In the genomic region with DNA sequence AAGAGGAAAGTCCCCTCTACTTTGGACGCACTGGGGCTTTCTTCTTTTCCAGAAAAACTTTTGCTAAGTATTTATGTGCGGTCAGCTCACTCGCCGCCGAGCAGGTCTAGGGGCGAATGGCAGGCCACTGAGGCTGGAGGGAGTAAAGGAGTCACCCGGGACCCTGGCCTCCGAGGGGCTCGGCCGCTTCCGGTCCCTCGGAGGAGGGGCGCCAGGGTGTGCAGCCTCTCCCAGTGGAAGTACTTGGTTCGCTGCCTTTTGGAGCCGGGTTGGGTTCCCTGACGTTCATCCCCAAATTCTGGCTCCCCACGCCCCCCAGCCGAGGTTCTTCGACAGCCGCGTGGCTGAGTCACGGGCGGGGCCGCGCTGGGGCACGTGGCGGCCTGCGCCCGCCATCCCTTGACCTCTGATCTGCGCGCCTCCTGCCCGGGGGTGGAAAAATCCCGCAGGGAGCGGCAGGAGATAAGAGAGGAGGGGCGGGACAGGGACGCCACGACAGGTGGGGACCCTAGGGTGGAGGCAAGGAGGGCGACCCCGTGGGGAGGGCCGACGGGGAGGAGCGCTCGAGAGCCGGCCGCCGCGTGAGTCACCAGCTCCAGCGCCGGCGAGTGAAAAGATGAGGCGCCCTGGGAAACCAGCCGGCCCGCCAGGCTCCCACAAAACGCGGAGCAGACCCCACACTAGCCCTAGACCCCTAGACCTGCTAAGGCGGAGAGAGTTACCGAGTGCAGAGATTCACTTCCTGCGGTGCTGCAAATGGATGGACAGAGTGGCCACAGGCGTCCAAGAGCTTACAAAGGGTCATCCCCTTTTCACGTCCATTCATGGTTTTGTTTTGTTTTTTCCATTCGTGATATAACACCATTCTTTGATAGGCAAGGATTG, we compare ENCODE assay signal across 8 mouse cellular contexts. TPM values are rescaled to one million over a fixed set of nuclear protein-coding genes. Genes with fewer than 3 reads are reported as not detected.
DNase-seq lines count a peak whose midpoint lies in the region; ATAC-seq and TF ChIP-seq lines count a peak whose summit lies in the region.

No protein-coding gene starts in this region.

- H3K27ac ChIP-seq in ES-E14 (ENCODE audit: insufficient read depth, low read depth, low read length, poor library complexity, severe bottlenecking): peak overlapping the region; percentile 83
- H3K27ac ChIP-seq in bone marrow, adult 2 months (ENCODE audit: control insufficient read depth, insufficient read depth, low read depth, low read length, poor library complexity): peak overlapping the region; percentile 82
- H3K27ac ChIP-seq in hindbrain, embryonic 13.5 days: peak overlapping the region; percentile 99
- H3K27ac ChIP-seq in liver, adult 2 months (replicated peaks; ENCODE audit: insufficient read depth, low read depth, low read length): peak overlapping the region; percentile 75

- 0 out of 2 replicates have a peak, but pooled peaks cover 4% of the 10 kb centered on the region for H3K27me3 ChIP-seq in hindbrain, embryonic 13.5 days
- no peaks in the 10 kb centered on the region for H3K27me3 ChIP-seq in liver, adult 2 months (ENCODE audit: control insufficient read depth, insufficient read depth, low read length)

- no peak for TF ChIP-seq CTCF in bone marrow, adult 2 months (IDR thresholded peaks at IDR 0.05; ENCODE audit: control insufficient read depth, insufficient read depth, low read length)
- no peak for TF ChIP-seq CTCF in liver, adult 2 months (IDR thresholded peaks at IDR 0.05; ENCODE audit: low read depth, low read length)

- peaks cover 27% of the 10 kb centered on the region for H3K36me3 ChIP-seq in ES-E14 (ENCODE audit: control insufficient read depth, insufficient read depth, low read length, poor library complexity, severe bottlenecking)
- peaks cover 30% of the 10 kb centered on the region for H3K36me3 ChIP-seq in hindbrain, embryonic 13.5 days
- H3K36me3 ChIP-seq in liver, adult 2 months (ENCODE audit: control insufficient read depth, insufficient read depth, low read length): peaks cover 21% of the 10 kb centered on the region

- H3K79me2 ChIP-seq in liver, adult 2 months (ENCODE audit: control insufficient read depth, insufficient read depth, low read length): peaks cover 23% of the 10 kb centered on the region

- in situ Hi-C loops in ES-E14 (cut with MboI; ENCODE audit: low sequenced_read_pairs in 2 of 2, unreplicated experiment in 2 of 2): no loop called here

- H3K9me3 ChIP-seq in ES-E14 (ENCODE audit: control insufficient read depth, insufficient read depth, low read depth, low read length): no peaks in the 10 kb centered on the region
- no peaks in the 10 kb centered on the region for H3K9me3 ChIP-seq in hindbrain, embryonic 13.5 days

- DNase-seq in ES-E14 (ENCODE audit: low read depth, low spot score): peak; percentile 33
- peak; percentile 48 for DNase-seq in forelimb bud, embryonic 11.5 days (ENCODE audit: low read depth, low spot score)
- peak; percentile 30 for DNase-seq in liver, adult 2 months (ENCODE audit: extremely low read depth, low read depth, low spot score)
- DNase-seq in natural killer cell, adult 2 months (ENCODE audit: low spot score in 2 of 2): peak; percentile 44 to 67
- peak; percentile 72 for DNase-seq in thymus, postnatal 4 days
- no peak for DNase-seq in layer of hippocampus, adult 8-10 months (ENCODE audit: low spot score in 2 of 2)

- H3K4me3 ChIP-seq in ES-E14 (ENCODE audit: insufficient read depth in 1 of 2, low read depth in 1 of 2, low read length in 2 of 2, poor library complexity in 1 of 2, severe bottlenecking in 1 of 2): peak overlapping the region; percentile 89 to 98
- H3K4me3 ChIP-seq in bone marrow, adult 2 months (replicated peaks; ENCODE audit: control insufficient read depth, low read depth, low read length): peak overlapping the region; percentile 84
- H3K4me3 ChIP-seq in hindbrain, embryonic 13.5 days: peak overlapping the region; percentile 100
- H3K4me3 ChIP-seq in liver, adult 2 months (ENCODE audit: insufficient read depth, low read depth, low read length): peak overlapping the region; percentile 53

- 3% methylated on average over 61 of the region's 61 CpGs for WGBS in bone marrow, adult 2 months
- WGBS in hindbrain, embryonic 13.5 days: under 1% methylated on average over 61 of the region's 61 CpGs
- WGBS in liver, adult 2 months: 5% methylated on average over 61 of the region's 61 CpGs

- peak overlapping the region; percentile 89 for H3K4me2 ChIP-seq in hindbrain, embryonic 13.5 days

- peak; percentile 18; the same call in 1 of the 2 replicates for TF ChIP-seq POLR2A in bone marrow, adult 2 months (IDR thresholded peaks at IDR 0.05; ENCODE audit: borderline replicate concordance, control insufficient read depth, low read depth, low read length)
- 0 out of 2 replicates have a peak, but pooled peaks have one; percentile 6 for TF ChIP-seq POLR2A in liver, adult 2 months (IDR thresholded peaks at IDR 0.05; ENCODE audit: extremely low read depth, insufficient read depth, low read length)

- peaks cover 8 to 25% of the 10 kb centered on the region in 2 experiments; a peak in 3 of 4 replicates for H3K4me1 ChIP-seq in ES-E14 (ENCODE audit: control insufficient read depth in 2 of 2, insufficient read depth in 2 of 2, low read length in 2 of 2, poor library complexity in 1 of 2)
- peaks cover 4% of the 10 kb centered on the region for H3K4me1 ChIP-seq in bone marrow, adult 2 months (ENCODE audit: control insufficient read depth, insufficient read depth, low read length)
- H3K4me1 ChIP-seq in hindbrain, embryonic 13.5 days (replicated peaks): peaks cover 46% of the 10 kb centered on the region
- peaks cover 14% of the 10 kb centered on the region for H3K4me1 ChIP-seq in liver, adult 2 months (ENCODE audit: control insufficient read depth, insufficient read depth, low read length)

- no peak for ATAC-seq in hindbrain, embryonic 13.5 days (ENCODE audit: low FRiP score)

- peak overlapping the region; percentile 87 for H3K9ac ChIP-seq in ES-E14 (ENCODE audit: insufficient read depth, low read depth, low read length, poor library complexity, severe bottlenecking)
- H3K9ac ChIP-seq in hindbrain, embryonic 13.5 days: peak overlapping the region; percentile 99
- H3K9ac ChIP-seq in liver, adult 2 months (ENCODE audit: low read depth, low read length): peak overlapping the region; percentile 66

TF ChIP-seq in ES-E14, 5 proteins besides CTCF, POLR2A, EP300 and RAD21:
- TF ChIP-seq ZNF384 (IDR thresholded peaks at IDR 0.05; ENCODE audit: low read depth, low read length) (no peak), MAFK (IDR thresholded peaks at IDR 0.05; ENCODE audit: insufficient read depth, low read depth, low read length) (no peak), HCFC1 (IDR thresholded peaks at IDR 0.05; ENCODE audit: borderline replicate concordance, insufficient read depth, low read length) (no peak), ZC3H11A (IDR thresholded peaks at IDR 0.05; ENCODE audit: borderline replicate concordance, low read depth, low read length) (no peak), CHD2 (IDR thresholded peaks at IDR 0.05; ENCODE audit: low read depth, low read length) (no peak)

RNA-seq across cellular contexts. Expression of a gene that starts 1.2 kb away (rescaled TPM):
- 21.1 and 31.7 TPM in 2 replicates for total RNA-seq in ES-E14 (2012; rRNA removed)
- polyA plus RNA-seq in bone marrow, adult 2 months (2011; ENCODE audit: insufficient read depth, insufficient read length, low replicate concordance, missing spikeins): 14.7 and 29.8 TPM in 2 replicates
- polyA plus RNA-seq in hindbrain, embryonic 13.5 days (2015; fragmentation: Nextera tagmentation; extraction: Ambion mirVana): 7.1 and 9.2 TPM in 2 replicates
- 3.0 and 3.3 TPM in 2 replicates for total RNA-seq in liver, adult 2 months (2014; rRNA removed)
- polyA plus RNA-seq in liver, adult 2 months (2012; rRNA removed): 4.0 and 4.5 TPM in 2 replicates
- 10 to 100 TPM in 3 of 4 experiments, 1 to 10 TPM in 1; 10.0 to 14.5 (median 11.2) TPM for total RNA-seq in layer of hippocampus, adult 8-10 months (2022)

RNA-seq across cellular contexts. Expression of a gene that starts 1.4 kb away (rescaled TPM):
- 474 and 732 TPM in 2 replicates for total RNA-seq in ES-E14 (2012; rRNA removed)
- 840 and 1,173 TPM in 2 replicates for polyA plus RNA-seq in bone marrow, adult 2 months (2011; ENCODE audit: insufficient read depth, insufficient read length, low replicate concordance, missing spikeins)
- polyA plus RNA-seq in hindbrain, embryonic 13.5 days (2015; fragmentation: Nextera tagmentation; extraction: Ambion mirVana): 851 and 865 TPM in 2 replicates
- total RNA-seq in liver, adult 2 months (2014; rRNA removed): 132 and 210 TPM in 2 replicates
- polyA plus RNA-seq in liver, adult 2 months (2012; rRNA removed): 583 and 713 TPM in 2 replicates
- total RNA-seq in layer of hippocampus, adult 8-10 months (2022): 100 to 1,000 TPM; 268 to 335 (median 298) TPM

RNA-seq across cellular contexts. Expression of a gene that starts 8.5 kb away (rescaled TPM):
- total RNA-seq in ES-E14 (2012; rRNA removed): 84.5 and 97.4 TPM in 2 replicates
- polyA plus RNA-seq in bone marrow, adult 2 months (2011; ENCODE audit: insufficient read depth, insufficient read length, low replicate concordance, missing spikeins): 28.7 and 49.2 TPM in 2 replicates
- 159 and 173 TPM in 2 replicates for polyA plus RNA-seq in hindbrain, embryonic 13.5 days (2015; fragmentation: Nextera tagmentation; extraction: Ambion mirVana)
- 108 and 109 TPM in 2 replicates for total RNA-seq in liver, adult 2 months (2014; rRNA removed)
- 113 and 118 TPM in 2 replicates for polyA plus RNA-seq in liver, adult 2 months (2012; rRNA removed)
- total RNA-seq in layer of hippocampus, adult 8-10 months (2022): 100 to 1,000 TPM; 118 to 129 (median 122) TPM

RNA-seq across cellular contexts. Expression of a gene that starts 8.8 kb away (rescaled TPM):
- total RNA-seq in ES-E14 (2012; rRNA removed): 113 and 157 TPM in 2 replicates
- polyA plus RNA-seq in bone marrow, adult 2 months (2011; ENCODE audit: insufficient read depth, insufficient read length, low replicate concordance, missing spikeins): 125 and 265 TPM in 2 replicates
- polyA plus RNA-seq in hindbrain, embryonic 13.5 days (2015; fragmentation: Nextera tagmentation; extraction: Ambion mirVana): 109 TPM in 2 replicates
- 34.3 and 37.7 TPM in 2 replicates for total RNA-seq in liver, adult 2 months (2014; rRNA removed)
- polyA plus RNA-seq in liver, adult 2 months (2012; rRNA removed): 68.4 and 75.4 TPM in 2 replicates
- total RNA-seq in layer of hippocampus, adult 8-10 months (2022): 100 to 1,000 TPM in 1 of 4 experiments, 10 to 100 TPM in 3; 84.8 to 102 (median 92.8) TPM

RNA-seq across cellular contexts. Expression of a gene that starts 13.4 kb away (rescaled TPM):
- total RNA-seq in ES-E14 (2012; rRNA removed): 68.0 and 74.5 TPM in 2 replicates
- polyA plus RNA-seq in bone marrow, adult 2 months (2011; ENCODE audit: insufficient read depth, insufficient read length, low replicate concordance, missing spikeins): 37.1 and 70.9 TPM in 2 replicates
- 162 and 169 TPM in 2 replicates for polyA plus RNA-seq in hindbrain, embryonic 13.5 days (2015; fragmentation: Nextera tagmentation; extraction: Ambion mirVana)
- total RNA-seq in liver, adult 2 months (2014; rRNA removed): 29.4 and 31.6 TPM in 2 replicates
- 21.0 and 24.0 TPM in 2 replicates for polyA plus RNA-seq in liver, adult 2 months (2012; rRNA removed)
- total RNA-seq in layer of hippocampus, adult 8-10 months (2022): 10 to 100 TPM; 47.4 to 54.8 (median 51.8) TPM

Comparison
In these comparisons a context has a peak if more than half of its experiments do, and no peak if none do; other contexts are left out.
1. DNase-seq: peak in ES-E14 (single experiment), forelimb bud, embryonic 11.5 days (single experiment), liver, adult 2 months (single experiment), natural killer cell, adult 2 months (2 of 2) and thymus, postnatal 4 days (single experiment); none in layer of hippocampus, adult 8-10 months (0 of 2).
2. Peak in every context shown above with its lines, with median percentiles within 50 percentile points of each other: H3K27ac ChIP-seq, H3K4me3 ChIP-seq and H3K9ac ChIP-seq.